Mouse (Mus musculus) brain, embryonic 18.5 days (tissue): ENCODE measurements around the gene Fthl17a.

Experiments used
- DNase-seq: peaks from one replicate; pipeline ENCODE4 v3.0.0-alpha.2; 2012; ENCODE audit warnings: low read depth, low spot score

Gene Fthl17a

DNA sequence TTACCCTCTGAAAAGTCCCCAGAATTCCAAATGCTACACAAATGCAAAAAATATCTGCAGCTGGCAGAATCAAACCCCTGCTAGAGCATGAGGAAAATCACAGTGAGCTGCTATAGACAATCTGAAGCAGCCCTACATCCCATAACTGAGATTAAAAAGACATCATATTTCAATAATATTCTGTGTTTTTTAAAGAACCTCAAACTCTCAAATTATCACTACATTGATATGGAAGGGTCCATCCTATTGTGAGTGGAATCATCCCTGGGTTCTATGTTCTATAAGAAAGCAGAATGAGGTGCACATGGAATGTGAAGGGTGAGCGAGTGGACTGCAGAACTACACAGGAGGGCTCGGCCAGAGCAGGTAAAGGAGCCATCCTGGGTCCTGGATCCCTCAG is at the start of gene Fthl17a:
Gene Fthl17a, plus strand, starts transcription at position 301 of the 400 bp plus-strand sequence.
- DNase-seq: no peak

DNA sequence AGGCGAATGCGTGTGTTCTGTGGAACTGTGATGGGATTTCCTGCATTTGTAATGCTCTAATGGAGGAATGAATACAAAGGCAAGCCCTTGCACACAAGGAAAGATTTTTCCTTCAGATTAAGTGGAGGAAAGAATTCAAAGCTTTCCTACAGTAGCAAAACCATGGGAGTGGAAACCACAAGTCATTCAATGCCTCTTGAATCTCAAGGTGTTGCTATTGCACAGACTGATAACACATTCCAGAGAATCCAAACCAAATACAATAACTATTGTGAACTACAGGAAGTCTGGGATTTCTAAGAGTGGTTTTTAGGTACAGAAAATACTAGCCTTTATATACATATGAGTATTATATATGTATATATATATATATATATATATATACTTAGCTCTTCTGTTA is 42.5 kb upstream of the Fthl17a start:
- no peak for DNase-seq

DNA sequence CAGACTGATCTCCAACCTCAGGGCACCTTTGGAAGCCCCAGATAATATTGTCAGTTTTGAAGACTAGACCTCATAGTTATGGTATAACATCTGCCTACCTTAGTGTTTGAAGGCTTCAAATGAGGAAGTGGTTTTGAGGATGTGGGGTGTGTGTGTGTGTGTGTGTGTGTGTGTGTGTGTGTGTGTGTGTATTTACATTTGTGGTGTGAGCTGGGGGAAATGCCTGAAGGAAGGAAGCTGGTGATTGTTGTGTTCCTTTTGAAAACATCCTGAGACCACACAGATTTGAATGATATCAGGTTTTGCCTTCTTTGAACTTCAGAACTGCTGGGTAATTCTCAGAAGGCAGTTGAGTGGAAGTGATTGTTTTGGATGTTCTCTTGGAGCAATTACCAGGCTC is 22.6 kb upstream of the Fthl17a start:
- DNase-seq: no peak

DNA sequence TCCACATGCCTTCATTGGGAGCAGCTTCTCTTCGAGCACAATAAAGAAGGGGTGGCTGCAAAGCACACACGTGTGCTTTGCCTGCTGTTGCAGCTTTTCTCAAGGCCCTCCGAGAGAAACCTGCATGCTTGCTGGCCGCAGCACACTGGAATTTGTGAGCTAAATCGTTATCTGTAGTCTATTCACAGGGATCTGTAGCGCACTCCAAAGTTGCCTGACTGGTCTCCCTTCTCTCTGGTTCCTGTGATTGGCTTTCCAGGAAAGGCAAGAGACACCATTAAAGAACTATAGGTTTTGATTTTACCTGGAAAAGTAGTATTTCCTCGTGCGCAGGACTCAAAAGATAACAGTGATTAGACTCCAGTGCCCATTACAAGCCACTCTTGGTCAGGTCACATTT is 22.3 kb downstream of the Fthl17a start:
- DNase-seq: no peak

DNA sequence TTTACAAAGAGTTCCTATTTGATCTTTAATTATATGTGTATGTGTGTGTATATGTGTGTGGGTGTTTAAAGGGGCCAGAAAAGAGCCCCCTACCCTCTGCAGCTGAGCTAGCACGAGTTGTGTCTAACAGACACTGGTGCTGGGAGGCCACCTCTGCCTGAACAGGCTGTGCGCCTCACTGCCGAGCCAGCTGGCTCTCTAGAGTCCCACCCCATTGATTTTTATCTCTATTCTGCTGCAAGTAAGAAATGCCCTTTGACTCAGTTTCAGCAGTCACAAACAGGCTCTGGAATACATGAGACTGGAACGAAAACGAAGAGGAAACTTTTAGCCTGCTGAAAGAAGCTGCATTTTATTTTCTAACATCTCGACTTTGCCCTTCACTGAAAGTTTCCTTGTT is 22.8 kb downstream of the Fthl17a start:
- DNase-seq: no peak

DNA sequence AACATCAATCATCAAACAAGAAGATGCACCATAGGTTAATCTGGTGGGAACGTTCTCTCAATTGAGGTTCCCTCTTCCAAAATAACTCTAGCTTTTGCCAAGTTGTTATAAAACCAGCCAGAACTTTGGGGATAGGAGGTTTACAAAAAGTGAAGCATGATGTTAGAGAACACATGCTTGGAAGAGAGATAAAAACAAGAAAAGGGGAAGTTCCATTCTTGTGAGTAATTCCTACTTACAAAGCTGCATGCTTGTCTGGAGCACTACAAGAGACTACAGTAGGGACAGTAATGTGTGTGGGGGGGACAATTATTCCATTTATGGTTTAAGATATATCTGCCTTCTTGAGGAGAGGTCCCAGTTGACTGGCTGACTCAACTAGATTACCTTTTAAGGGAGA is 40.4 kb downstream of the Fthl17a start:
- DNase-seq: no peak

DNA sequence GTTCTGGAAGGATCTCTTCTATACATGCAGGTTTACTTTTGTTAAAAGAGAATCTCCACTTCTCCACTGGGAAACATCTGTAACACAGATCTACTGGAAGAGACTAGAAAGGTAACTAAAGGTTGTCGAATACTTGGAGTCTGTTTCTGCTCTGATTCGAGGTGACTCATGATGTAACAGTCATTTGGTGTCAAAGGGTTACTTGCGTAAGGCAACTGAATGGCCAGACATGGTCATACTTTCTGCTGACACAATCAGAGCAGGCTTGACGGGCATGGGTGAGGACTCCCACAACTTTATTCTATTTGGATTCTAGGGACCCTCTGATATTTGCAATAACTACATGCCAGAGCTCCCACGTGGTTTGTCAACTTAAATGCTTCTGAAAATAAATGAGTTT is 43.3 kb downstream of the Fthl17a start:
- DNase-seq: no peak

DNA sequence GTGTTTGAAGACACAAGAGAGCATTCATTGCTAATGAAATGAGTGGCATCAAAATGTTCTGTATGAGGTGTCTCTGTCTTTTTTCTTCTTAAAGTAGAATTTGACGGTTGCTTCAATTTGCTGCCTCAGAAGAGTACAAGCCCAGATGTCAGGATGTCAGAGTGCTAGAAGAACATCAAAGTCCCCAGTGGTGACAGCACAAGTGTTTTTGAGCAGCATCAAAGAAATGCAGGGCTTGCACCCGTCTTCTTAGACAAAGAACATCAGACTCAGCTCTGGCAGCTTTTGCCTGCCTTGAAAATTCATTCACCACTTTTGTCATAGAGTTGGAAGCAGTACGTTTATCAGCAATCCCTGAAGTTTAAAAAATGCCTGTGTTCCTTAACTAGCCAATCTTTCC is 44.5 kb downstream of the Fthl17a start:
- DNase-seq: no peak

DNA sequence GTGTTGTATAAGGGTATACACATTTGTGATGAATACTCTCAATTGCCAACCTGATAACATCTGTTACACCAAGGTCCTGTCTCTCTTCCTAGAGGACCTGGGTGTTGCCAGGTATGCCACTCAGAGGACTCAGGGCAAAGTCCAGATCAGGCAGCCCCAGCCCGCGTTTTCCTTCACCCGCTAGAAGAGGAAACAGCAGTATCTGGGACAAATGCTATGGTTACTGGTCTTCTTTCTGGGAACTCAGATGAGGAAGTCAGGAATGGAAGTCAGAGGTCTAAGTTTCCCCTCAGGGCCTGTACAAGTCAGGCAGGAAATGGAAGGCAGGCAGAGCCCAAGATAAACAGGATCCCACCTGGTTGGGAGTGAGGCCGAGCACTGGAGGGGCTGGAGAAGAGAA is 55.2 kb downstream of the Fthl17a start:
- DNase-seq: no peak

DNA sequence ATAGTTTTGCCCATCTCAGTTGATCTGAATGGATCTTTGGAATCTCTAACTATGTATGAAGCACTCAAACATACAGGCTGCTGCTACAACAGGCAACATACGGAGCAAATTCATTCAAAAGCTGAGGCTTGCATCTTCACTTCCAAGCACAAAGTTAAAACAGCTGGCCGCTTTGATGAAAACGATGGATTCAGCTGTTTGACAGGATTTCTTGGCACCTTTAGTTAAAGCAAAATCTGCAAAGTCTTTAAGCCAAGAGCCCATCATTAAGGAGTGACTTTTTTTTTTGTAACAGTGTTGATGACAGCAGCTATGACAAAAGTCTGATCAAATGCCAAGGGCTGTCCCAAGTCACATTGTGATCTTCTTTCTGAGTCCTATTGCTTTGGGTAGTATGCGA is 69.1 kb downstream of the Fthl17a start:
- no peak for DNase-seq

DNA sequence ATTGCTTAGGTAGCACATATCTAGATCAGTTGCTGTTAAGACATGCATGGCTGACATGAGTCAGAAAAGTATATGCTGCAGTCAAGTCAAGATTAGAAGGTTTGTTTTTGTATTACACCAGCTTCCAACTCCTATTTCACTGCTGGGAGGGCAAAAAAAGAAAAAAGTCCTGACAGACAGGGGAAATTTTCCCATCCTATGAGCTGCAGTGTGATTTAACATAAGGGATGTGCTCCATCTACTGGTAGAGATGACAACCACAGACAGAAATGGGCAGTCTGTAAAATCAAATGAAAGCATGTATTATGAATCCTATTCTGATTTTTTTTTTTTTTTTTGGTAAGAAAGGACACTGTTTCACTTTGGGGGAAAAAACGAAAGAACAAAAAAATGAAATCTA is 69.7 kb downstream of the Fthl17a start:
- DNase-seq: peak; percentile 24
